Mouse (Mus musculus): ENCODE measurements at regions not wholly inside any gene's neighbourhood (a gene's known extent, or its start where the extent isn't known, plus 50 kb on each side); places are given as distances from the start of the nearest gene placed in this dataset.

GRCm38 (mm10) chr8:92102521-92102920 is 254.9 kb upstream of the Irx5 start:
- no peak for TF ChIP-seq POLR2A (IDR thresholded peaks at IDR 0.05; ENCODE audit: extremely low read depth, insufficient read depth, low read length)
- no peak for TF ChIP-seq CTCF (IDR thresholded peaks at IDR 0.05; ENCODE audit: extremely low read depth, insufficient read depth, low read length)
